Mouse (Mus musculus) subcutaneous adipose tissue, adult 2 months (tissue): ENCODE data around the gene Gm9044. TPM values are rescaled to one million over a fixed set of nuclear protein-coding genes. Genes with fewer than 3 reads are reported as not detected.

Experiments
- polyA plus RNA-seq: library from polyadenylated mRNA; depleted of rRNA; stranded (reverse); fragments of >200 nt; gene quantifications from 2 replicates; pipeline ENCODE4 v1.2.3, GENCODE M21; 2012; ENCODE audit warnings: low replicate concordance; rRNA removed

The Gm9044 gene
- polyA plus RNA-seq = not detected in 2 replicates

GRCm38 (mm10) chr10:118332308-118332707, at the start of gene Gm9044:
Gene Gm9044 (minus strand): TSS chr10:118332408.

GRCm38 (mm10) chr10:118354005-118354404, 21.8 kb upstream of the Gm9044 start, which contains the start of gene Gm9049:
Gene Gm9049 (minus strand): TSS chr10:118354105.

GRCm38 (mm10) chr10:118348579-118348978, 16.4 kb upstream of the Gm9044 start, which contains the start of gene Gm9048:
Gene Gm9048 (minus strand): TSS chr10:118348679.

DNA sequence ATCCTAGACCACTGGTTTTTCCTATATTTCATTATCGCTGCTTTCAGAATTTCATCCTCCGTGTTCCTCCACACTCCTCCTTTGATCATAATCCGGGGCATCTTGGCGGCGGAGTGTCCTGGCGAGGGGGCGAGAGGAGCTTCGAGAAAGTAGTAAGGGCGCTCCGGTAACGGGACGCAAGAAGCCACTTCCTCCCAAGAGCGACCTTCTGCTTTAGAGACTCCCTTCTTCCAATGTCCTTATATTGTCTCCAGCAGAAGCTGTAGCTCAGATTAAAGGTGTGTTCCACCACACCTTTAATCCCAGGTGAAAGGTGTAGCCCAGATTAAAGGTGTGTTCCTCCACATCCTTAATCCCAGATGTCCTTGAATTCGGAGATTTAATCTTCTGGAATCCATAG, 10.9 kb upstream of the Gm9044 start, which contains the start of gene Gm9046:
Gene Gm9046, minus strand, starts transcription at position 101 of the 400 bp plus-strand sequence.

GRCm38 (mm10) chr10:118337731-118338130, 5.5 kb upstream of the Gm9044 start, which contains the start of gene Gm9045:
Gene Gm9045 (minus strand): TSS chr10:118337831.

GRCm38 (mm10) chr10:118326869-118327268, 5.3 kb downstream of the Gm9044 start, which contains the start of gene Gm9040:
Gene Gm9040 (minus strand): TSS chr10:118326969.

GRCm38 (mm10) chr10:118294938-118295337, 37.3 kb downstream of the Gm9044 start, which contains the start of gene Iltifb:
Gene Iltifb (minus strand): TSS chr10:118295038.

Other genes starting within 250 kb of the Gm9044 start
- 2.9 and 5.8 TPM in 2 replicates for gene Mdm1, start 190.6 kb downstream of the Gm9044 start, polyA plus RNA-seq
- not detected in 2 replicates for gene Il22, start 127.5 kb downstream of the Gm9044 start, polyA plus RNA-seq
- not detected in 2 replicates for gene Gm32717, start 91.6 kb downstream of the Gm9044 start, polyA plus RNA-seq
- not detected in 2 replicates for gene Gm32802, start 73.7 kb downstream of the Gm9044 start, polyA plus RNA-seq
- not detected in 2 replicates for gene Iltifb, start 37.4 kb downstream of the Gm9044 start, polyA plus RNA-seq
- not detected in 2 replicates for gene Gm9040, start 5.4 kb downstream of the Gm9044 start, polyA plus RNA-seq
- 0.06 TPM in 2 replicates for gene Gm9045, start 5.4 kb upstream of the Gm9044 start, polyA plus RNA-seq
- gene Gm9046, start 10.8 kb upstream of the Gm9044 start, polyA plus RNA-seq = not detected in 2 replicates
- gene Gm9048, start 16.3 kb upstream of the Gm9044 start, polyA plus RNA-seq = 0.06 TPM in 1 of 2 replicates, not detected in the other
- gene Gm9049, start 21.7 kb upstream of the Gm9044 start, polyA plus RNA-seq = 0.06 TPM in 2 replicates
- 0.58 TPM in 1 of 2 replicates, not detected in the other for gene Ifng, start 108.6 kb upstream of the Gm9044 start, polyA plus RNA-seq